Mouse (Mus musculus): ENCODE measurements around the gene She.

She gene

DNA sequence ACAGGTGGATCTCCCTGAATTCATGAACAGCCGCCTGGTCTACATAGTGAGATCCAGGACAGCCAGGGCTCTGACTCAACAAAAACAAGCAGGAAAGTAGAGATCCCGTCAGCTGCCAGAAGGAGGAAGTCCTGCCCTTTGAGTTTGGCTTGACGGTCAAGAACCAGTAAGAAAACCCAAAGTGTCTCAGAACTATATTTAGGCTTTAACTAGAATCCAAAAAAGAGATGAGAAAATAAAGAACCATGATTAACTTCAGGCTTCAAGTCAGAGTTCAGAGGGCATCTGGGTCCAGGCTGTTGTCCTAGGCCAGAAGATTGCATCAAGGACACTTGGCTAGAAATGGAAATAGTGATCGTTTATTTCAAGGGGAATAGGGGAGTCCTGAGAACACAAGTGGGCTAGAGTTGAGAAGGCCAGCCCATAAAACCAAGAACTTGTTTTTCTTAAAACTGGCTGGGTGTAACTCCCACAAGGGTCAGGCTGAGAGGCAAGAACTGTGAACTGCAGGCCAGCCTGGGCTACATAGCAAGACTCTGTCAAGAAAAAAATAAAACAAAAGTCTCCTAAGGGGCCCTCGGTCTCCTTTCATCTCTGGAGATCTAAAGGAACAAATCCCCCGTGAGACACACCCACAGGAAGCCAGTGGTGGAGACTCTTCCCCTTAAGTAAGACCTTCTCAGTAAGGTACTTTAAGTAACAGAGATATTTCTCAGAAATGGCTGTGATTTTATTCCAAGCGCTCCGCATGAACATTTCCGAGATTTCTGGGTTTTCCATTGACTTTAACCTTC lies 32.7 kb downstream of the She start:
- DNase-seq, result peak; percentile 64

DNA sequence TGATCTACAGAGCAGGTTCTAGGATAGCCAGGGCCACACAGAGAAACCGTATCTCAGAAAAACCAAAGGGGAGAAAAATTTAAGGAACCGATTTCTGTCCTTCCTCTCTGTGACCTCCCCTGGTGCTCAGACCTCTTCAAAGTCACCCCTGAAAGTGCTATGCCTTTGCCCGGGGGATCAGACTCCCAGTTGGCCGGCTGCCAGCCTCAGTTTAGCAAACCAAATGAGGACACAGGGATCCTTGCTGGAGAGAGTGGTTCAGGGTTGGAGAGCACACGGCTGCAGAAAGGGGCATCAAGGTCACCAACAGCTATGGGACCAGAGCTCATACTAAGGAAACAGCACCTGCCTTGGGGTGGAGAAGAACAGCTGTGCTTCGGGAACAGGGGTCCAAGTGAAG lies 33.9 kb downstream of the She start:
- DNase-seq, result peak; percentile 53

DNA sequence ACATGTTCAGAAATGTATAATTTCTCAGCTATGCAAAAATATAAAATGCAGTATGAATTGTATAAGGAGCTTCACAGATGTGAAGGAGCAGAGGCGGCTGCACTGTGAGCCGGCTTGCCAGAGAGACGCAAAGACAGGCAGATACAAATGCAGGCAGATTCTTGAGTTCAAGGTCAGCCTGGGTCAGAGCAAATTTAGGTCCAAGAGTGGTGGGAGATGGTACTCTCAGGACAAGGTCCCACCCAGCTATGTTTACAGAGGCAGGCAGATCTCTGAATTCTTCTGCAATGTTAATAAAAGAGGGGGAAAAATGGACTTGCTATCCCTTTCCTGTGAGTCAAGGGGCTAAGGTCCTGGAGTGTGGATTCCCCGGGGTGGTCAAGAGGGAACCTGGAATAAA lies 34.6 kb downstream of the She start:
- DNase-seq, result no peak

DNA sequence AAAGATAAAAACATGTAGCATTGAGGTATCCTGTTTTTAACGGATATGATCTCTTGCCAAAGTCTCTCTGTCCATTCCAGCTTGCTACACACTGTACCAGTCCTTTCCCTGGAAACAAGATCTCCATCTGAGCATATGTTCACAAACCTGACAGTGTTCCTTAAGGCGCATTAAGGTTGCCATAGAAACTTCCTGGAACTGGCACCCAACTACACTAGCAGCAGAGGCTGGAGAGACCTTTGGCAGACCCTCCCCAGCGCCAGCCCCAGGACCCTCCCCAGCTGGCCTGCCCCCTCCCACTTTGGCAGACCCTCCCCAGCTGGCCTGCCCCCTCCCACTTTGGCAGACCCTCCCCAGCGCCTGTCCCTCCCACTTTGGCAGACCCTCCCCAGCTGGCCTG lies 36.5 kb downstream of the She start:
- no peak for DNase-seq

DNA sequence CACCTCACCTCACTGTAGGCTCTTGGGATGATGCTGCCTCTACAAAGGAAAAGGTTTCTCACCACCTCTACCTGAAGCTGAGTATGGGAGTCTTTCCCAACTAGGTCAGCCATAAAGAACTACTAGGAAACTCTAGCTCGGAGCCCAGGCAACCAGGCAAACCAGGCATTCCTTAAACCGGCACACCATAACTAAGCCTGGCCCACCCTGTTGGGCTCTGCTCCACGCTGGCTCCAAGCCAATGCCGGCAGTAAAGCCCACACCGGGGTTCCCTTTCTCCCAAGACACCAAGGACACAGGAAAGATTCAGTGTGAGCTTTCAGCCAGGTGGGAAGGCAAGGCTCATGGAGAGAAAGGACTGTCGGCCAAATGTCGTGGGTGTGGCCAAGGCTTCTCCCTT lies 37.2 kb downstream of the She start:
- peak; percentile 24 for DNase-seq

DNA sequence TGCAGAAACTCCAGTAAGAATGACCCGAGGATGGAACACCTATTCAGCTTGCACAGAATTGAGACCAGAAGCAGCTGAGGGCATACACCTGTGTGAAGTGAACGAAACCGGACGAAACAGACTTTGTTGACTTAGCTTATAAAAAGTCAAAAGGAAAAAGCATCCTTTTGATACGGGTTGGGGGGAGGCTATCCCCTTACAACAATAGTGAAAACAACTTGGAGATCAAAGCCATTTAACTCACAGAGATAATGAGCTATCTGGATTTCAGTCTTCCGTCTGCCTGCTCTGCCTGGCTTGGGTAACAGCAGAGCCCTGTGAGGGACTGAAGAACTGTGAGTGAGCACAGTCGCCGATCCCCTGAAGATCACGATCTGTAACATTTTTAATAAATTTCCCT lies 37.8 kb downstream of the She start:
- DNase-seq, result no peak

DNA sequence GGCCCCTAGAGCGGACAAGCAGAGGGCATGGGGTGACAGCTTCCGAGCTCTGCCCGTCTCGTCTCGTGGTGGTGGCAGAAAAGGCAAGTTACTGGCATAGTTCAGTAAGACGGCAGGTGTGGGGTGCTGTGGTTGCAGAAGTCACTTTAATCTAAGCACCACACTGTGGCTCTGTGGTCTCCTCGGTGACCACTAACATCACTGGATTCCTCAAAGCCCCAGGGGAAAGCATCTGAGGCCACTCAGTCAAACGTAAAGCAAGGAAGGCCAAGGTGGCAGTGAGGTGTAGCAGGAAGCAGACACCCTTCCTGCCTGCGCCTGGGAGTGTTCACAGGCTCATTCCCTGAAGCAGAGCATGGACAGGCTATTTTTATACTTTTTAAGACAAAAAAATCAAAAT lies 38.4 kb downstream of the She start:
- peak; percentile 40 for DNase-seq

DNA sequence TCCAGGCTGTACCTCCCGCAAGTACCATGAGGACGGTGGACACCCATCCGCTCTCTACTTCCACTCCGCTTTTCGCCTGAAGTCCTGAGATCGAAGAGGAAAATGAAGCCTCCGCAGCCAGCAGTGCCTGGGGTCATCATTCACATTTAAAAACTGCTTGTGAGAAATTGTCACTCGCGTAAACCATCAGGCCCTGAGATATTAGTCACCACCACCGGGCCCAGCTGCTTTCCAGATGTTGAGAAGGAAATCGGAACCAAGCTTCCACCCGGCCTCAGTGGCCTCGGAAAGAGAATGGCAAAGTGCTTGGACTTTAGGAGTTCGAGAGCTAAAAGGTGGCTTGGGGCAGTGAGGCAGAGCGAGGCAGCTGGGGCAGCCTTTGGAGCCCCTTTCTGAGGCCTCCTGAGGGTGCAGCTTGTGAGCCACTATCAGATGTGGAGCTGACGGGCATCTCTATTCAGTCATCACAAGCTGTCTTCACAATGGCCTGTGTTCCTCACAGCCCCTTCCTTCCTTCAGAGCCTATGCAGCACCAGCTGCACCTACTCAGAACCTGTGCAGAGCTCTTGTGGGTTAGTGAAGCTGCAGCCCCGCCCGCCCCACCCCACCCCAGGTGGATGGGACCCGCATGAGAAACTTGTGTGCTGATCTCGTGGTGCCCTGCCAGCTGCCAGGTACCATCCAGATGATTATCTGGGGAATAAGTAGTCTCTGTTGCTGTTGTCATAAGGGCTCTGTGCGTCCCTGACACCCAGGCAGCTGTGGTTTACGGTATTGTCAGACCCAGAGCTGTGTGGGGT lies 39.5 kb downstream of the She start:
- DNase-seq, result no peak

DNA sequence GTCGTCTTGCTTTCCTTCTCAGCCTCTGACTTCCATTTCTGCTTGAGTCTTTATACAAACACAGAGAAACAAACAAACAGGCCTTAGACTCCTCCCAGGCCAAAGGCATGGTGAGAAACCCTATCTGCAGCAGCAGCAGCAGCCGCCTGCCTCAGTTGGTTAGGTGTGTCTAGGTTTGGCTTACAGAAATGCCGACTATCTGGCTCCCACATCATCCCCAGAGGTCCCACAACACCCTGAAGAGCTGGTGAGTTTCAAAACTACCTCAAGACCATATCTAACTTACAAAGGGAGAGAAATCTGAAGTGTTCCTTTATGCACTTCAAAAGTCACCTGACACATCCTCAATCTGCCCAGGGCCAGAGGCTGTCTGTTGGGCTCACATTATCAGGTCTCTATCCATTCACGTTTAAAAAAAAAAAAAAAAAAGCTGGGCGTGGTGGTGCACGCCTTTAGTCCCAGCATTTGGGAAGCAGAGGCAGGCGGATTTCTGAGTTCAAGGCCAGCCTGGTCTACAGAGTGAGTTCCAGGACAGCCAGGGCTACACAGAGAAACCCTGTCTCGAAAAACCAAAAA lies 40.3 kb downstream of the She start:
- no peak for DNase-seq

DNA sequence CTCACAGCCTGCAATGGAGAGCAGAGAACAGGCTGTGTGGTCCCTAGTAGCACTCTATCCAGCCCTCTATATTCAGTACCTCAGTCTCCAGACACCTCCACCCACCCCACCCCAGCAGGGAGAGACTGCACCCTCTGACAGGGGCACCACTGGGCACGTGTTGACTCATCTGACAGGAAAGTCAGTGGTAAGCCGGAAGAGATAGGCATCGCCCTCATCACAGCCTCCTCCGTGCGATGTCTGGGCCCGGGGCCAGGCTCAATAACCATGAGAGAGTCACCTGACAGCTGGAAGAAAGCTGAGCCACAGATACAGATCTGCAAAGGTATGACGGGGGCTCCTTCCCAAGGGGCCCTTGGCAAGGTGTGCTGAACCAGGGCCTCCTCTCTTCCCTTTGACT lies 41.0 kb downstream of the She start:
- peak; percentile 26 for DNase-seq

DNA sequence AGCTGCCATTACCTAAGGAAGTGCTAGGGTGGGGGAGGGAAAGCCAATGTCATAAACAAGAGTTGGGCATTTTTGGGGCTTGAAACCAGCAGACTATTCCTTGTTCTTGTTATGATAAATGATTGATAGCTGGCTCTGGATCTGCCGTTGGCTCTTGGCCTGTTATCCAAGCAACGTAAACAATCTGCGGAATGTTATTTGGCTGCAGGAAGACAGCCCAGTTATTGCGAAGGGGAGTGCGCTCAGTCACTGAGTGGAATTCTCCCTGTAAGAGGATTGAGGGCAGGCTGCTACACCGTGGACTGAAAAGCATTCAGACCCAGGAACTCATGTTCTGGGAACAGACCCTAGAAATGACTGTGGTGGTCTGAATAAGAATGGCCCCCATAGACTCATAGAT lies 41.5 kb downstream of the She start:
- DNase-seq, result peak; percentile 54

DNA sequence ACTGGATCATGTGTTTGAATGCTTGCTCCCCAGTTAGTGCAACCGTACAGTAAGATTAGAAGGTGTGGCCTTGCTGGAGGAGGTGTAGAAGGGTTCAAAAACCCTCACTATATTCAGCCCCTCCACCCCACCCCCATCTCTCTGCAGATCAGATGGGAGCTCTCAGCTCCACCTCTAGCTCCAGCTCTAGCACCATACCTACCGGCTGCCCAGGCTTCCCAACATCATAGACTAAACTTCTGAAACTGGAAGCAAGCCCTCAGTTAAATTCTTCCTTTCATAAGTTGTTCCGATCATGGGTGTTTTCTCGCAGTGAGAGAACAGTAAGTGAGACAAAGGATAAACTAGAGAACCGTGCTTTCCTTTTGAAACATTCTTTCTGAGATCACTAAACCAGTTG lies 42.9 kb downstream of the She start:
- DNase-seq, result no peak

DNA sequence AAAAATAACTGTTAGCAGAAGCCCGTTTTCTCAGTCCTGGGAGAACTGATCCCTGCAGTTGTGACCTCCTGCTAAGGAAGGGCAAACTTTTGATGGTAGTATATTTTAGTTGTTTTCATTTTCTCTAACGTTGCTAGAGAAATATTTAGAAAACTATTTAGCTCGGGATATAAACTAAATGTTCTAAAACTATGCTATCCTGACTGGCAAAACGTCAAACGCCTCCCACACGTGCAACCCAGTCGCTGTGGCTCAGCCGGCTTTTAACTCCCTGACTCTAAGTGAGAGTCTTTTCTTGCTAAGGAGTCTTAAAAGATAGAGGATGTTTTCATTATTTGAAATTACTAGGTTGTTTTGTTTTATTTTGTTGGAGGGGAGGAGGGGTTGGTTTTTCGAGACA lies 43.9 kb downstream of the She start:
- no peak for DNase-seq

DNA sequence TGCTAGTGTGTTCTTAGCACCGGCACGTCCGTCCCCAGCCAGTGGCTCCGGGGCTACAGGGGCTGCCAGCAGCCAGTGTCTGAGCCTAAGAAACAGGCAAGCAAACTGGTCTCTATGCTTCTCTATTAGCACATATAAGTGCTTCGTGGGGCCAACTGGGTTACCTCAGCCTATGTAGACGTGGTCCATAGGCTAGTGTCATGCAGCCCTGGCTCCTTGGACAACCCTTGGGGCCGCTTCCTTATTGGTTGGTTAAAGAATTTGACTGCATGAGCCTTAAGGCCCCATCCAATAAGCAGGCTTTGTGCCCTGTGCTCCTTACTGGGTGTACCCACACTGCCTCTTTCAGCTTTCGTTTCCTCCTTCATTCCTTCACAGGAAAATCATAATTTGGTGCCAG lies 44.6 kb downstream of the She start:
- no peak for DNase-seq

DNA sequence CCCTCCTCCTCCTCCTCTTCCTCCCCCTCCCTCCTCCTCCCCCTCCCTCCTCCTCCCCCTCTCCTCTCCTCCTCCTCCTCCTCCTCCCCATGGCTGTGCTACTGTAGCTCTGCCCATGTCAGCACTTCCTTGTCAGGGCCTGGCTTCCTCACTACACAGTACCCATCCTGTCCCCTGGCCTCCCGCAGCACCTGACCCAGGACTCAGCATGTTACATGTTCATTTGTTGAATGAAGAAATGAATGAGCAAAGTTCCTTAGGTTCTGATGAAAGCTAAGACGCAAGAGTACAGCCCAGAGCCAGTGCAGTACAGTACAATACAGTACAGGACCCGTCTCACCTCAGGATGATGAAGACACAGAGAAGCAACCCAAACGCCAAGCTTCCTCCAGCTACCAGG lies 45.3 kb downstream of the She start:
- no peak for DNase-seq

DNA sequence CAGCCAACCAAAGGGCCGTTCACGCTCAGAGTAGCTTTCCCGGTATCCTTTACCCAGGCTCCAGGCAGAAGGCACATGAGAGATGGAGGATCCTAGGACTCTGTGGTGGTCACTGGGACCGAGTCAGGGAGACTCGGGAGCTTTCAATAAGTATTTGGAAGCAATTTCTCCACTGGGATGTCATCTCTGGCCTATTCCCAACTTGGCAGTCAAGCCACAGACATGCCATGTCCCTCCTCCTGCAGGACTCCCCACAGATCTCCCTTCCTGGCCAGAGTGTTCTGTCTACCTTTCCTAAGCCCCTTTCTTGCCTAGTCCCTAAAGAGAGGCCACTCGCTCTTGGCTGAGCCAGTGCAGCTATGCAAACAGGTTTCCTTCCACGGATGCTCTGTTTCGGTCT lies 46.0 kb downstream of the She start:
- DNase-seq, result no peak

DNA sequence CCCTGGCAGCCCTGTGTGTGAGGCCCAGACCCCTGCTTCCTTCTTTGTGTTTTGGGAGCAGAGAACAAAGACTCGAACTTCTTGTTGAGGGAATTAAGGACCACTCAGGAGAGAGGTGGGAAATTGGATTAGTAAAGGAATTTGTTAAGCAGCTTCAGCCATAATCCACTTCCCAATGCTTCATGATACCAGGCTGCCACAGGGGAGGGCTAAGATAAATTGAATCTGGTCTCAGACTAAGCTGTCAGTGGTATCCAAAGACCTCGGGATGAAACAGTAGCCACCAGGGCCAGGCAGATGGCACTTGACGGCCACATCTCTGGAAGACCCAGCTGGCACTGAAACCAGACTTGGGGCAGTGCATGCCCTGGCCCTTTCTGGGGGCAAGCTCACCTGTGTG lies 47.3 kb downstream of the She start:
- DNase-seq, result no peak

DNA sequence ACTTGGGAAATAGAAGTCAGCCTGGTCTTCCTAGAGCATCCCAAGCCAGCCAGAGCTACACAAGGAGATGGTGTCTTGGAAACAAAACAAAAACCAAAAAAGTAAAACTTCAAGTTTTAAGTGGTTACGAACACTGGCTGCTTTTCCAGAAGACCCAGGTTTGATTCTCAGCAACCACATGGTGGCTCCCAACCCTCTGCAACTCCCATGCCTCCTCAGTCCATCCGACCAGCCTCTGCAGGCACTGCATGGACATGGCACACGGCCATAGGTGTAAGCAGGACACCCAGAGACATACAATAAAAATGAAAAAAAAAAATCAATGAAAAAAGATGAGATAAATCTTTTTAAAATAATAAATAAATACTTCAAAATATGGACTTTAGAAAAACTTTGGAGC lies 48.2 kb downstream of the She start:
- no peak for DNase-seq

DNA sequence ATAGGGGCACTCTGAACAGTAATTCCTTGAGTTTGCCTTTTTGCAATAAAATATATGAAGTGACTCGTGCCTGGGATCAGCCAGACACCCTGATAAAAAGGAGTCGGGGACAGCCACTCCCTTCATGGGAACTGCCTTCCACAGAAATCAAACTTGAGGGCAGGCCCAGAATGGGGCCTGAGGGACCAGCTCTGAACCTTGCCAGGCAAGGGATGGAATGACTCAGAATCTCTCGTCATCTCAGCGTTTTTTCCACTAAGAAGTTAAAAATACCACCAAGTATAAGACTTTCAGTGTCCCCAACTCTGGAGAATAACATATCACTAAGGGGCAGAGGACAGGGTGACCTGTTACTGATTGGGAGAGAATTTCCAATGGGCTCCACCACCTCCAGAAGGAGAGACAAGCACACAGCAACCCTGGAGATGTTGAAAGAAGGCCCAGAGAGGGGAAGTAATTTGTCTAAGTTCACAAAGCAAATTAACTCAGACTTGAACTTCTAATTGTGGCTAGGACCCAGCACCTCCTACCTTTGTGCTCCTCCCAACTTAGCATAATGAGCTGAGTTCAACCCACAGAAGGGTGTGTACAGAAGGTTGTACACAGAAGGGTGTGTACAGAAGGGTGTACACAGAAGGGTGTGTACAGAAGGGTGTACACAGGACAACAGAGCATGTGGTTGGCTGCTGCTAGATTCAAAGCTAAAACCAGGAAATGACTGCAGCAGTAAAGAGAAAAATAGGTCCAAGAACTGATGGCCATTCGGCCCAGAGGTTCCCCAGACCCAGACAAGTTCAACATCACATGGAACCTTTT lies 49.1 kb downstream of the She start:
- DNase-seq, result no peak

DNA sequence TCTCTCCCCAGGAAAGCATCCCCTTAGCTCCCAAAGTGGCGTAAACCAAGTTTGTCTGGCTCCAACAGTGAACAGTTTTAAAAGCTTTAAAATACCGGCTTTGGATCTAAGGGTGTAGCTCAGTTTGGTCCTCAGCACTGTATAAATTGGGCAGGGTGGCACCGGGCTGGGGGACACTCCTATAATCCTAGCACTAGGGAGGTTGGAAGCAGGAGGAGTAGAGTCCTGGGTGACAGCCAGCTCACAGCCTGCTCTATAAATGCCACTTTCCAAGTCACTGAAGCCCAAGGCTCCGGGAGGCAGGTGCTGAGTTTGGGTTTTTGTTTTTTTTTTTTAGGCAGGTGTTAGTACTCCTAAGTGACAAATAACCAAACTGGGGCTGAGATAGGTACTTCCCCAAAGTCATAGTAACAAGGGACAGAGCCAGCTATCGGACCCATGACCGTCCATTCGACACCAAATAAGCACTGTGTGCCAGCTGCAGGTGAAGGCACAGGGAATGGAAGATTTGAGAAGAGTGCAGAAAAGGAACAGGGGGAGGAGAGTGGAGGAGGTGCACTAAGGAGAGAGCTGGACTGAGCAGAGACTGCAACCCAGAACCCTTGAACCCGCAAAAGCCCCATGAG lies 51.5 kb downstream of the She start:
- no peak for DNase-seq

DNA sequence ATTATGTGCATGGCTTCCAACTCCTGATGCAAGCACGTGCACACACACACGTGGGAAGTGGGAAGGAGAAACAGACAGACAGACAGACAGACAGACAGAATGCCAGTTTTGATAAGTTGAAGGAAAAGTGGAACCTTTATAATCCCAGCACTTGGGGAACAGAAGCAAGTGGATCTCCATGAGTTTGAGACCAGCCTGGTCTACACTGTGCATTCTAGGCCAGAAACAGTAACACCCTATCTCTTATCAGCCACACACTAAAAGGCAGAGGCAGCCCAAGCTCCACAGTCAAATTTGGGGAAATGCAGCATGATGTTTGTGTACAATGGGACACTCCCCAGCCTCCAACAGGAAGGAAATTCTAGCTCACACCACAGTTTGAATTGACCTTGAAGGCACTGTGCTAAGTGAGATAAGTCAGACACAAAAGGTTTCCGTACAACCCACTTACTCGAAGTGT lies 52.4 kb downstream of the She start:
- no peak for DNase-seq

DNA sequence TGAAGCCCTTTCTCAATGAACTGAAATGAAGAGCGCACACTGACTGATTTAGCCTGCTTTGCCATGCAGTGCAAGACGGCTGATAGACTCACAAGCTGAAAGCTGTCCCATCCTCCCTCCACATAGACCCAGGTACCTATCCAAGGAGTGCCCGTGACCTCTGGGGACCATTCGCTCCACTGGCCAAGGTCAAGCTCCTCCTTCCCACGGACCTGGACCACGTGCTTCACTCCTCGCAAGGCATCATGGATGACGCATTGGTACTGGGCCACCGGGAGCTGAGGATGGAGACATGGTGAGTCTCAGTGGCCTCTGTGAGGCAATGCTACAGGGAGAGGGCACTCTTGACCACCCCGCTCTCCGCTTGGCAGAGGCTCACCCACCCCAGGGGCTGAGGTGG lies 54.6 kb downstream of the She start:
- no peak for DNase-seq

Data from kidney, adult 11 months (tissue).